Mouse (Mus musculus) myocyte (in vitro differentiated cells): ENCODE results near the gene Scarf1.

Experiments
- CEBPB ChIP-seq: IDR thresholded peaks from 2 replicates; pipeline ENCODE4 v1.6.1; 2011; ENCODE audit warnings: mild to moderate bottlenecking, moderate library complexity; ENCODE audit not compliant: poor library complexity, insufficient read depth, severe bottlenecking
- E2F4 ChIP-seq: IDR thresholded peaks from one replicate; pipeline ENCODE4 v1.6.1; 2011; ENCODE audit warnings: mild to moderate bottlenecking, control low read depth, moderate library complexity; ENCODE audit not compliant: insufficient read depth
- MAX ChIP-seq: IDR thresholded peaks from one replicate; pipeline ENCODE4 v1.6.1; 2011; ENCODE audit warnings: low read depth, mild to moderate bottlenecking, control low read depth
- MYOD1 ChIP-seq, 3 experiments: IDR thresholded peaks; one replicate each; pipeline ENCODE4 v1.6.1; 2011; ENCODE audit warnings: control low read depth in 2 of 3, low read depth in 2 of 3, mild to moderate bottlenecking in 2 of 3, moderate library complexity in 1 of 3; ENCODE audit not compliant: insufficient read length in 2 of 3, control insufficient read depth in 1 of 3
- POLR2A ChIP-seq: IDR thresholded peaks from one replicate; pipeline ENCODE4 v1.6.1; 2011; ENCODE audit warnings: low read depth, mild to moderate bottlenecking, control low read depth, moderate library complexity; ENCODE audit not compliant: insufficient read length
- POLR2AphosphoS2 ChIP-seq: IDR thresholded peaks from one replicate; pipeline ENCODE4 v1.6.1; 2011; ENCODE audit warnings: low read depth, control low read depth; ENCODE audit not compliant: insufficient read length
- SRF ChIP-seq: IDR thresholded peaks from one replicate; pipeline ENCODE4 v1.6.1; 2011; ENCODE audit warnings: low read depth; ENCODE audit not compliant: control insufficient read depth, insufficient read length
- TCF12 ChIP-seq: IDR thresholded peaks from one replicate; pipeline ENCODE4 v1.6.1; 2011; ENCODE audit warnings: mild to moderate bottlenecking, control low read depth; ENCODE audit not compliant: poor library complexity, insufficient read depth, severe bottlenecking
- USF1 ChIP-seq: IDR thresholded peaks from one replicate; pipeline ENCODE4 v1.6.1; 2011; ENCODE audit warnings: low read depth, mild to moderate bottlenecking, control low read depth, moderate library complexity

DNA sequence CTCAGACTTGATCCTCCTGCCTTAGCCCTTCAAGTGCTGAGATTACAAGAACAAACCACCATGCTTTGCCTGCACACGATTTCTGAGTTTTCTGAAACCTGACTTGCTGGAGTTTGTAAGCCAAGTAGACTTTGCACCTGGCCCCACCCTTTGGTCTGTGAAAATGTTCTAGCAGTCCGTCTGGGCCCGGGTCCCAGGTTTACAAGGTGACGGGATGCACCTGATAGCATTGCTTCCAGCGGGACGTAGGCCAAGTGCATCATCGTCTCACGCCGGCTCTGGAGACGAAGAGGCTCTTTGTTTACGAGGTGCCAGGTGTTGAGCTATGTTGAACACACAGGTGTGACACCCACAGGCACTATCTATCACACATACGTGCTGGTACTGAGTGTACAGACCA is 55.6 kb downstream of the Scarf1 start:
- TF ChIP-seq POLR2A, result no peak
- no peak for TF ChIP-seq USF1
- TF ChIP-seq E2F4, result no peak
- no peak for TF ChIP-seq MAX
- TF ChIP-seq TCF12, result no peak
- TF ChIP-seq CEBPB, result no peak
- no peak for TF ChIP-seq SRF
- TF ChIP-seq MYOD1 (IDR thresholded peaks at IDR 0.05; ENCODE audit: control insufficient read depth in 1 of 3, insufficient read length in 2 of 3, low read depth in 2 of 3), result no peak
- no peak for TF ChIP-seq POLR2AphosphoS2
